Mouse (Mus musculus) cerebellum, adult 2 months (tissue): ENCODE measurements around the gene Cpne4.

Experiments used
- CTCF ChIP-seq: fragments of 200-500 bp; IDR thresholded peaks from 2 replicates; pipeline ENCODE4 v1.5.1; 2011; ENCODE audit warnings: low read depth, mild to moderate bottlenecking, control low read depth, low read length, moderate library complexity, borderline replicate concordance; ENCODE audit not compliant: insufficient read depth
- POLR2A ChIP-seq: fragments of 200-500 bp; IDR thresholded peaks from 2 replicates; pipeline ENCODE4 v1.6.1; 2011; ENCODE audit warnings: low read length, control low read depth, borderline replicate concordance; ENCODE audit not compliant: insufficient read depth

GRCm38 (mm10) chr9:104853701-104854100, 306.6 kb downstream of the Cpne4 start:
- TF ChIP-seq CTCF = no peak
- TF ChIP-seq POLR2A = no peak
